Mouse (Mus musculus) gastrocnemius, postnatal 36 days (tissue): ENCODE results near the gene 4933427I04Rik. TPM values are rescaled to one million over a fixed set of nuclear protein-coding genes. Genes with fewer than 3 reads are reported as not detected.

Experiments used
- DNase-seq, 2 experiments: peaks; one replicate each; pipeline ENCODE4 v3.0.0; 2022
- intact Hi-C: fragments of 180-260 bp; cut with DNase I; formaldehyde crosslinking; loops from one replicate; pipeline ENCODE4 v1.15.1; 2025
- long read RNA-seq, 2 experiments: library from polyadenylated mRNA; stranded (forward); transcript quantifications; one replicate each; pipeline ENCODE4 v2.0.0; 2021
- total RNA-seq, 2 experiments: library from RNA; stranded (reverse); gene quantifications; 2 replicates each; pipeline ENCODE4 v1.2.3; 2021

The 4933427I04Rik gene
- not detected for total RNA-seq
- long read RNA-seq, experiment 1 = 0 reads
- long read RNA-seq, experiment 2 = 0 reads

- intact Hi-C loops = no loop called here
- DNase-seq = no peak
These were observed at the start of gene 4933427I04Rik for GRCm38 (mm10) chr4:123859379-123859778. Gene 4933427I04Rik, plus strand, starts transcription at chr4:123859679.

DNA sequence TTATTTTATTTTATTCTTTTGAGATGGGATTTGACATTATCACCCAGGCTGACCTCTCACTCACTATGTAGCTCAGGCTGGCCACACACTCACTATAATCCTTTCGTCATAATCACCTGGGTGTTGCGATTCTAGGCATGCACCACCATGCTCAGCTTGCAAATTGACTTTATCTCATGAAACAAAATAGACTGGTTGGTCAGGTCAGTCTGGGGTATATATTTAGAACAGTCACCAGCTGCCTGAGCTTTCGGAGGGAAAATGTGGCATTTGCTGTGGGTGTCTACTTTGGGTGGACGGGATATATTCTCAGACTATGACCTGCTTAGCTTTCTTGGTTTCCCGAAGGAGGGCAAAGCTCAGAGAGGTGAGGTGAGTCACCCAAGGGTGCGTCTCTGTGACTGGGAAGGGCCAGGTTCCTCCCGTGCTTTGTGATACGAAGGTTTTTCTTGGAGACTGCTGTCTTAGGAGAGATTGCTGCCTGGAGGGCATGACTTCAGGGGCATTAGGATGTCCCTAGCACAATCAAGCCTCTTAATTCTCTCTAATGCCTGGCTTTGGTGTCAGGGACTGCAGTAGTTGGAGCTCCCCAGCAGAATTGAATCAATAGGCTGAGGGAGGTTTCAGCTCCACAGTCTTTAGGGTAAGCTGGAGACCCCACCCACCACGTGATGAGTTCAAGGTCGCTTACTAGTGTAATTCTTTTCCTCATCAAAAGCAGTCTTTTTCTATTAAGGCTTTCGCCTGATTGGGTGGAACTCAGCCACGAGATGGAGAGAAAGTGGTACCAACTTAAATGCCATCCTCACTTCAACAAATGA is 48.8 kb upstream of the 4933427I04Rik start:
- intact Hi-C loops = no loop called here
- no peak for DNase-seq

DNA sequence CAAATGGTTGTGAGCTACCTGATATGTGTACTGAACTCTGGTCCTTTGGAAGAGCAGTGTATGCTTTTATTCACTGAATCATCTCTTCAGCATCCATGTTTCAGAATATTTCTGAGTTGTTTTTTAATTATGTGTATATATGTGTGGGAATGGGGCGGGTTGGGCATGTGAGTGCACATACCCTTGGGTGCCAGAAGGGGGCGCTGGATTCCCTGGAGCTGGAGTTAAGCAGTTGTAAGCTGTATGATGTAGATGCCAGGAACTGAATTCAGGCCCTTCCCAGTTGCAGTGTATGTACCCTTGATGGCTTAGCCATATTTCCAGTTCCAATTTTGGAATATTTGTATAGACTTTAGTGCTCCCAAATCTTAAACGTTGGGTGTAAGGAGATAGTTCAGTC is 47.0 kb upstream of the 4933427I04Rik start:
- intact Hi-C loops = no loop called here
- DNase-seq = no peak

GRCm38 (mm10) chr4:123814030-123814501 is 45.4 kb upstream of the 4933427I04Rik start:
- intact Hi-C loops = no loop called here
- DNase-seq = no peak

DNA sequence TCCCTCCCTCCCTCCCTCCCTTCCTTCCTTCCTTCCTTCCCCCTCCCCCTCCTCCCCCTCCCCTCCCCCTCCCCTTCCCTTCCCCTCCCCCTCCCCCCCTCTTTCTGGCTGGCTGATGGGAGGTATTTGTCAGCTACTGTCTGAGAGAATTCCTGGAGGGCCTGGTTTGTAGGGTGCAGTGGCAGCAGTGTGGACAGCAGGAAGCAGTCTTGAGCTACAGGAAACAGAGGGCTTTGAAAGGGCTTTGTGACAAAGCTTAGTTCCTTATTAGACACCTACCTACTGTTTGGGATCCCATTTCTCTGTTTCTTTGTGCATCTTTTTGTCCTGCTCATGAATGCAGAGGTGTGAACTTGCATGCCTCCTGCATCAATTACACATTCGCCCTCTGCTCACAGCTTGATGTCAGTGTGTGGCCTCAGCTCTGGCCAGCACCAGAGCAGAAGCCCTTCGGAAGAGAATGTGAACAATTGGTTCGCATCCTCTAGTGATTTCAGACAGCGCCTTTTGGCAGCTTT is 40.3 kb upstream of the 4933427I04Rik start:
- DNase-seq = no peak
- intact Hi-C loops = no loop called here

GRCm38 (mm10) chr4:123842126-123842525 is 17.4 kb upstream of the 4933427I04Rik start:
- intact Hi-C loops = no loop called here
- no peak for DNase-seq

DNA sequence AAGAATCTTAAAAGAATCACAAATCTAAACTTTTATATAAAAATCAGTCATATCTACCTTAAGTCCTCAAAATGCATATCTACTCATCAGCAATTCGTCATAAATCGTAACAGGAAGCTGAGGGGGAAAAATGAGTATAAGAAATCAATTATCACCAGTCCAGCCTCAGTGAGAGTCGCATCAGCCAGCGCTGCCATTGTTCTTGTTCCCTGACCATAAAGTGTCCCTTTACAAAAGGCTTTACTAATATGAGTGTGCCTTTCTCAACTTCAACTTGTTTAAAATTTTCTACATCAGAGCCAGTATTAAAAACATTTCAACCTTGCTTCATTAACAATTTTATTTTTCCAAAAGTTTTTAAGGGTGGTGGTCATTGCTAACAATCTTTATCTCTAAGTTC is 2.6 kb upstream of the 4933427I04Rik start:
- DNase-seq = no peak
- intact Hi-C loops = no loop called here

DNA sequence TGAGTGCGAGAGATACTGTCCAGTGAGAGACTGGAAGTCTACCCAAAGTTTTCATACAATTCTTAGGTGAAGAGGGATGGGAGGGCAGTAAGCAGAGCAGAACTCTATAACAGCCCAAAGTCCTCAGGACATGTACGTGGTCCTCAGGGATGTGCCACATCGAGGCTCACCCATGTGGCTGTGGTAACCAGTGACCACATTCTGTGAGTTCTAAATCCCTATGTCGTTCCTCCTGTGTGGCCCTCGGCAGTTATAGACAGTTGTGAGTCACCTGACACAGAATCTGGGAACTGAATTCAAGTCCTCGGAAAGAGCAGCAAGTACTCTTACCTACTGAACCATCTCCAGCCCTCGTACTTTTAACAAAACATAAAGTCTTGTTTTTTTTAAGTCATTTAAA is 1.4 kb upstream of the 4933427I04Rik start:
- intact Hi-C loops = no loop called here
- DNase-seq = no peak

DNA sequence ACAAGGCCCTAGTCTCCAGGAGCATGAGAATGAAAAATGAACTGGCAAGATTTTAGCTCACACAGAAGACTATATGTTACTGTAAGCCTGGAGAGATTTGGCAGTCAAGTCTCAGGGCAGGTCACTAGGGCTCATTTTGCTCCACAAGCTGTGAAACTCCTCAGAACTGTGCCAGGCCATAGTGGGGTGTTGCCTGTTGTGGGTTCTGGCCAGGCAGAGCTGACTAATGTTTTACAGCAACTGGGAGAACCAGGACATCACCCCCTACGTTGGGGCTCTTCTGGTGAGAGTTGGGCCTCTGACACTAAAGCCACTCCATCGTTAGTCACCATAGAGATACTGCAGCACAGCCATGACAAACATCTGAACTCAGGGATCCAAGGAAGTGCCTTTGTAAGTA is 324 bp downstream of the 4933427I04Rik start:
- intact Hi-C loops = no loop called here
- no peak for DNase-seq

GRCm38 (mm10) chr4:123860621-123861020 is 1.1 kb downstream of the 4933427I04Rik start:
- intact Hi-C loops = no loop called here
- DNase-seq = no peak

GRCm38 (mm10) chr4:123893726-123894125 is 34.2 kb downstream of the 4933427I04Rik start:
- DNase-seq = no peak
- intact Hi-C loops = loop anchor here (10.0 kb wide), 1 partner anchor 299 kb away; no protein-coding TSS in a partner anchor

GRCm38 (mm10) chr4:123894295-123894694 is 34.8 kb downstream of the 4933427I04Rik start:
- intact Hi-C loops = loop anchor here (10.0 kb wide), 1 partner anchor 299 kb away; no protein-coding TSS in a partner anchor
- DNase-seq = no peak

GRCm38 (mm10) chr4:123898696-123899095 is 39.2 kb downstream of the 4933427I04Rik start:
- intact Hi-C loops = loop anchor here (5.0 to 10.0 kb wide), 2 partner anchors 141 to 304 kb away; no protein-coding TSS in a partner anchor
- DNase-seq = peak in 1 of 2 experiments; percentile 12

DNA sequence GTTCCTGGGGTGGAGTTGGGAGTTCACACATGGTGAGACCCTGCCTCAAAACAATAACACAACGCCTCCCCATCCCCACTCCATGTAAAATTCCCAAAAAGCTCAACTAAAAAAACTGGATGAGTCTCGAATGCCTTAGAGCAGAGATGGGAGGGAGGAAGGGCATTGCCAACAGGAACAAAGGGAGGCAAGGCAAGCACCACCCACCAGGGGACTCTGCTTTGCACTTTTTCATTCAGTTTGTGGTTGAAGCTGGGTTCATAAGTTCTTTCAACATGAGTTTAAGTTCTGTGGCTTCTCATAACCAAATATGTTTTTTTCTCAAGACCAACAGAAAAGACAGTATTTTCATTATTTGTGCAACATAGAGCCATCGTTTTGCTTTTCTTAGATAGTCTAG is 44.0 kb downstream of the 4933427I04Rik start:
- DNase-seq = no peak
- intact Hi-C loops = no loop called here

GRCm38 (mm10) chr4:123904333-123905125 is 45.0 kb downstream of the 4933427I04Rik start, which contains the start of gene Mycbp:
Gene Mycbp, plus strand, starts transcription at chr4:123904832.
- intact Hi-C loops = no loop called here
- peak; percentile 98 to 99 for DNase-seq

DNA sequence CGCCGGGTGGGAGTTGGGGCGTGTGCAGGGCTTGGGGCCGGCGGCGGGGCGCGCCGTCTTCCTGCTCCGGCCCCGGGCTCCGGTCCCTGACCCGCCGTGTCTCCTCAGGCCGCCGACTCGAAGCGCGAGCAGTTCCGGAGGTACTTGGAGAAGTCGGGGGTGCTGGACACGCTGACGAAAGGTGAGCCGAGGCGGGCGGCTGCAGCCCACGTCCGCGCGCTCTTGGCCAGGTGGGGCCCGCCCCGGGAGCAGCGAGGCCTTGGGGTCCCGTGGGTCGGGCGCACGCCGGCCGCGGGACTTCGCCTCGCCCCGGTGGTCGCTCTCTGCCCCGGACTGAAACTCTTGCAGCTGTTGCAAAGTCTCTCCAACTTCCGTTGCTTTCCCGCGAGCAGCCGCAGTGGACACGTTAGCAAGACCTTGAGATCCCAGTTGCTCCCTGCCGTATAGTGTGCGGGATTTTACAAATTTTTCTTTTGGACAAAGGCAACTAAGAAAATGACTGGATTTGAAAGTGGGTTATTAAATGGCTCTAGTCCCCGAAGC is 45.7 kb downstream of the 4933427I04Rik start:
- no peak for DNase-seq
- intact Hi-C loops = no loop called here

DNA sequence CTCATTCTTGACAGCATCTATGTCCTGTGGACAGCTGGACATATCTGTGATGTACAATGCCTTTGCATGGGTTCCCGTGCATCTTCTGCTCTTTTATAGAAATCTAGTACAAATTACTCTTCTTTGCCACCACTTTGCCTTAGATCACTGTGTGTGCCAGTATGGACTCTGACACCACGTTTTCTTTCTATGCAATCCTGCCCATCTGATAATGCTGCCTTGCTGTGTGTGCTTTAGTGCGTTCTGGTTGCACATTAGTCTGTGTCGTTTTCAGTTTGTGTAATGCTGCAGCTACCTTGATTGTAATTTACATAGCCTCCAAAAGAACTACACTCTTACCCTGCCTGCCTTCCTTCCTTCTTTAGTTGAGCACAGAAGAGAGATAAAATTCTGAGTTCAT is 52.0 kb downstream of the 4933427I04Rik start:
- intact Hi-C loops = no loop called here
- no peak for DNase-seq

DNA sequence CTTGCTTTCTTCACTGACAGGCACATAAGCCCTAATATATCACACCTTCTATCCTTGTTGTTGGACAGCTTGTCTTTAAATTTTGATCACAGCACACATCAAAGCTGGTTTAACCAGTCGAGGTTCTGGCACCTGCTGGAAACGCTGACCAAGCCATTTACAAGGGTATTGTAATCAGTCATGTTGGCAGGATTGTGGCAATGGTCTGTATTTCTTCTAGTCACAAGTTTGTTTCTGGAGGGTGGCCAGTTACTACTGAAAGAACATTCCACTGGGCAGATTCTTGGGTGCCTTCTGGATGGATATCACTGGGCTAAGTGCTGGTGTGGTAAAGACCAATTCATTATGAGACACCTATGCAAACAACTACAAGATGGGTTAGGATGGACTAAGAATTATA is 53.0 kb downstream of the 4933427I04Rik start:
- DNase-seq = no peak
- intact Hi-C loops = no loop called here
